Mouse (Mus musculus) kidney, adult 2 months (tissue): ENCODE results near the gene Ranbp9.

Experiments used
- CTCF ChIP-seq: fragments of 200-500 bp; conservative IDR thresholded peaks from 2 replicates; pipeline ENCODE4 v1.5.1; 2011; ENCODE audit warnings: low read depth, mild to moderate bottlenecking, control low read depth, low read length, moderate library complexity, mixed read lengths; ENCODE audit not compliant: insufficient read depth, insufficient read length
- POLR2A ChIP-seq: fragments of 200-500 bp; IDR thresholded peaks from one replicate; pipeline ENCODE4 v1.6.1; 2011; ENCODE audit warnings: low read depth, low read length, control low read depth

DNA sequence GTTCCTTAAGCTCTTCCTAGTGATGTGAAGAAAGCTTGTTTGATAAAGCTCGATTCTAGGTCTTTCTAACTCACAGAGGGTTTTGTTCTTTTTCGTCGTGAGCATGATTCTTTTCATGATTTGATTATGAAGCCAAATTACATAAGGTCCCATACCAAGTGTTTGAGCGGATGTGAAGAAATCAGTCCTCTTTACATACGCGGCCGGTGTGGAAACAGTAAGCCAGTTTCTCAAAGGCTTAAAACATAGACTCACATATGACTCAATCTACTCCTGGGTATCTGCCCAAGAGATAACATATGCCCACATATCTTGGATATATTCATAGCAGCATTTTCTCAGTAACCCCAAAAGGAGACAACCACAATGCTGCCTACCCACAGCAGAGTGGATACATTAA is 12.6 kb upstream of the Ranbp9 start:
- TF ChIP-seq CTCF = no peak
- TF ChIP-seq POLR2A = no peak
